Mouse (Mus musculus) heart, postnatal 4 days (tissue): Measurements from ENCODE around the gene Il17rb. TPM values are rescaled to one million over a fixed set of nuclear protein-coding genes. Genes with fewer than 3 reads are reported as not detected.

Source experiments
- DNase-seq: peaks from one replicate; pipeline ENCODE4 v3.0.0; 2021
- microRNA-seq, 2 experiments: library from miRNA; unstranded; fragments of <30 nt; microRNA quantifications; one replicate each; pipeline ENCODE4 v1.2.0; 2021 to 2022
- total RNA-seq, 2 experiments: library from RNA; stranded (reverse); gene quantifications; 2 replicates each; pipeline ENCODE4 v1.2.3; 2021

The Il17rb gene
- total RNA-seq, 2 experiments from 2014 or later, result 0.41 TPM; not detected in 1

DNA sequence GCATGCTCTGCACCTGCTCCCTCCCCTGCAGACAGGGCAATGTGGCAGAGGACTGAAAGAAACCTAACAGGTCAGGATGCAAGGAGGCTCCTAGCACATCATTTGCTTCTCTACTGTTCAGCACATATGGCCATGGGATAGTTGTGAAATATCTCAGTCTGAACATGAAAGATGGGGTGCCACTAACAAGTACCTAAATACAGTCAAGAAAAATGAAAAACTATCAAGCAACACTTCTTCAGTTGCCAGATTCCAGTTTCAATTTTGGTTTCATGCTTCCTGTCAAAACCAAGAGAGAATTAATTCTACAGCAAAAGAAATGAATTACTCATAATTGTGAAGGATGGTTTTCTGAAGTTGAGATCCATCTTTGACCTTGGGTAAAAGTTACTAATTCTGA is 51.3 kb downstream of the Il17rb start:
- no peak for DNase-seq

DNA sequence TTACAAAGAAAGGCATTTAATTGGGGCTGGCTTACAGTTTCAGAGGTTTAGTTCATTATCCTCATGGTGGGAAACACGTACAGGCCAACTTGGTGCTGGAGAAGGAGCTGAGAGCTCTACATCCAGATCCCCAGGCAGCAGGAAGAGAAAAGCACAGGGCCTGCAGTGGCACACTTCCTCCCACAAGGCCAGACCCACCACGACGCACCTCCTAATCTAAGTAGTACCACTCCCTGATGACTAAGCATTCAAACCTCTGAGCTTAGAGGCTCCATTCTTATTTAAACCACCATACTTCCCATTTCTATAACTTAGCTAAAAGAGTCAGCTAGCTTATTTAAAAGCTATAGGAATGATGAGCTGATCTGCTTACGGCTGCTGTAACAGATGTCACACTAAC is 57.9 kb downstream of the Il17rb start:
- DNase-seq, result no peak

DNA sequence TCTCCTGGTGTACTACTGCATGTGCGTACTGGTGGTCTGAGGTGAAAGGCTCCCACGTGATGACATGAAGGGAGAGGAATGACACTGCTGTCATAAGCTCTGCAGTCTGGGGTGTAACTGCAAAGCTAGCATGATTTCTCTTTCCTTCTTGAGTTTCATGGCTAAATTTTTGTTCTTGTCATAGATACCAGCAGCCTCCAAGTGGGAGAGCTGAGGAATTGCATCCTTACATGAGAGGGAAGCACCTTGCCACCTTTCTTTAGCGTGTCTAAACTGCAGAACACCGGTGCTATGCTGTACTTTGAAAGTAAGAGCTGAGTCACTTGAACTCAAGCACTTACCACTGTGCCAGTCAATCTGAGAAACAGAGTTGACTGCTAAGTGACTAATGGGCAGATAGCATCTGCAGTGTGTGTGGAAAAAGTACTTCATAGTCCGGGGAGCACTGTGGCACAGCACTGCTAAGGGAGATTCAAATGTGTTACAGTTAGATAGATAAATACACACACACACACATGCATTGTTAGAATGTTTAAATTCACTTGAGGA is 61.9 kb downstream of the Il17rb start:
- DNase-seq, result no peak

Small RNAs within 50 kb of the gene (microRNA-seq; reads per million reads assigned to microRNA genes)
- 0 to 0.41 reads per million in 2 experiments for gene Mir6947

Other genes with a start within 250 kb of the Il17rb start
- gene Selenok, start 40.6 kb downstream of the Il17rb start, total RNA-seq, result 10 to 100 TPM; 80.1 to 80.2 TPM
- gene Actr8, start 30.6 kb downstream of the Il17rb start, total RNA-seq, result 10 to 100 TPM; 37.8 to 38.6 TPM
- under 1 TPM; 0.29 TPM for gene Chdh, start 127 bp upstream of the Il17rb start, total RNA-seq